Mouse (Mus musculus) testis, adult 2 months (tissue): ENCODE measurements around the gene Notch1. TPM values are rescaled to one million over a fixed set of nuclear protein-coding genes. Genes with fewer than 3 reads are reported as not detected.
A peak's percentile ranks its signal among the peaks of the same experiment; 100 is the strongest.

Experiments
- H3K27ac ChIP-seq: fragments of 200-500 bp; 2 replicates; pipeline ENCODE4 v1.5.1; 2012; ENCODE audit warnings: low read depth, low read length; ENCODE audit not compliant: control insufficient read depth, insufficient read depth
- H3K27me3 ChIP-seq: fragments of 200-500 bp; 2 replicates; pipeline ENCODE4 v1.6.1; 2012; ENCODE audit warnings: mild to moderate bottlenecking, low read length, moderate library complexity; ENCODE audit not compliant: control insufficient read depth, insufficient read depth
- H3K36me3 ChIP-seq: fragments of 200-500 bp; 2 replicates; pipeline ENCODE4 v1.6.1; 2012; ENCODE audit warnings: mild to moderate bottlenecking, low read length; ENCODE audit not compliant: control insufficient read depth, insufficient read depth
- H3K4me1 ChIP-seq: fragments of 200-500 bp; 2 replicates; pipeline ENCODE4 v1.6.1; 2012; ENCODE audit warnings: low read length; ENCODE audit not compliant: control insufficient read depth, insufficient read depth
- H3K4me3 ChIP-seq: fragments of 200-500 bp; 2 replicates; pipeline ENCODE4 v1.5.1; 2012; ENCODE audit warnings: low read depth, mild to moderate bottlenecking, low read length, moderate library complexity, mixed read lengths; ENCODE audit not compliant: control insufficient read depth
- CTCF ChIP-seq: fragments of 200-500 bp; IDR thresholded peaks from 2 replicates; pipeline ENCODE4 v1.5.1; 2012; ENCODE audit warnings: low read depth, mild to moderate bottlenecking, inconsistent platforms, low read length, moderate library complexity; ENCODE audit not compliant: control insufficient read depth, insufficient read depth, insufficient replicate concordance
- POLR2A ChIP-seq: fragments of 200-500 bp; IDR thresholded peaks from 2 replicates; pipeline ENCODE4 v1.6.1; 2012; ENCODE audit warnings: low read depth, mild to moderate bottlenecking, inconsistent platforms, low read length, moderate library complexity; ENCODE audit not compliant: control insufficient read depth
- polyA plus RNA-seq: library from polyadenylated mRNA; depleted of rRNA; stranded (reverse); fragments of >200 nt; gene quantifications from 2 replicates; pipeline ENCODE4 v1.2.3, GENCODE M21; 2012

Gene Notch1
- polyA plus RNA-seq, 1 experiment: 3.0 TPM

GRCm38 (mm10) chr2:26504772-26505480, 11.5 kb downstream of the Notch1 start:
- Histone ChIP-seq H3K27me3 (no peaks in the 10 kb centered on the region; the same call in 1 of the 2 replicates), H3K4me3 (no peak overlapping the region), H3K36me3 (no peaks in the 10 kb centered on the region), H3K4me1 (peaks cover 20% of the 10 kb centered on the region), H3K27ac (no peak overlapping the region)
- TF ChIP-seq CTCF (no peak), POLR2A (no peak)

GRCm38 (mm10) chr2:26503661-26504575, 12.5 kb downstream of the Notch1 start:
- TF ChIP-seq POLR2A (no peak), CTCF (no peak)
- Histone ChIP-seq H3K4me3 (peak overlapping the region; percentile 77), H3K27ac (no peak overlapping the region), H3K4me1 (peaks cover 20% of the 10 kb centered on the region), H3K27me3 (no peaks in the 10 kb centered on the region; the same call in 1 of the 2 replicates), H3K36me3 (no peaks in the 10 kb centered on the region)

GRCm38 (mm10) chr2:26502863-26503631, 13.4 kb downstream of the Notch1 start:
- Histone ChIP-seq H3K36me3 (no peaks in the 10 kb centered on the region), H3K27ac (no peak overlapping the region), H3K4me1 (peaks cover 20% of the 10 kb centered on the region), H3K4me3 (peak overlapping the region; percentile 77), H3K27me3 (no peaks in the 10 kb centered on the region; the same call in 1 of the 2 replicates)
- TF ChIP-seq CTCF (no peak), POLR2A (no peak)

DNA sequence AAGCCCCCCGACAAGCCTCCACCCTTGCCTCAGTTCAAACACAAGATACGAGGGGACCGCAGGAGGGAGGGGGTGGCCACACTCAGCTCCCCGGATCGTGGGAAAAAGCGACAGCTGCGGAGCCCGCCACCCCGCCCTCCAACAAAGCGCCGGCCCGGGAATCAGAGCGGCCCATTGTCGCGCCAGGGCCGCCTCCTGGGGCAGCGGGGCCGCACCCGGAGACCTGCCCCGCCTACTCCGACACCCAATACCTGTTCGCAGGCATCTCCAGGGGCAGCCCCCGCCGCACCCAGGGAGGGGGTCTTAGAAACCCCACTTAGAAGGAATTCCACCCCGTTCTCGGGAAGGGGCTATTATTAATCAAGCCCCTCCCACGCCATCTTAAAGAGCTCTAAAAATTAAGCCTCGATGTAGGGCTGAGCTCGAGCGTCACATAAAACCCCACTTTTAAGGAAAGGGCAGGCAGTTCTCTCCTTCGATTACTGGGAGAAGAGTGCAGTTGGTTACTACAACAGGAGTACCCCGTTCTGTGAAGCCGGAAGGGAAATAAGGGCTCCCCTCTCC, 14.1 kb downstream of the Notch1 start:
- Histone ChIP-seq H3K4me1 (peaks cover 18% of the 10 kb centered on the region), H3K27me3 (no peaks in the 10 kb centered on the region; the same call in 1 of the 2 replicates), H3K27ac (no peak overlapping the region), H3K4me3 (peak overlapping the region; percentile 77), H3K36me3 (no peaks in the 10 kb centered on the region)
- TF ChIP-seq CTCF (no peak), POLR2A (no peak)

GRCm38 (mm10) chr2:26501651-26502141, 14.8 kb downstream of the Notch1 start:
- no peaks in the 10 kb centered on the region for H3K36me3 ChIP-seq
- TF ChIP-seq POLR2A (no peak), CTCF (no peak)
- H3K27me3 ChIP-seq: no peaks in the 10 kb centered on the region; the same call in 1 of the 2 replicates
- H3K4me3 ChIP-seq: peak overlapping the region; percentile 77
- peaks cover 17% of the 10 kb centered on the region for H3K4me1 ChIP-seq
- no peak overlapping the region for H3K27ac ChIP-seq

- Histone ChIP-seq H3K27me3 (no peaks in the 10 kb centered on the region; the same call in 1 of the 2 replicates), H3K4me3 (no peak overlapping the region)
Measured at GRCm38 (mm10) chr2:26500599-26501370, 15.7 kb downstream of the Notch1 start.

More at GRCm38 (mm10) chr2:26500599-26501370, 15.7 kb downstream of the Notch1 start:
- peak overlapping the region; percentile 19; the same call in 1 of the 2 replicates for H3K27ac ChIP-seq
- H3K4me1 ChIP-seq: peaks cover 15% of the 10 kb centered on the region
- H3K36me3 ChIP-seq: no peaks in the 10 kb centered on the region
- TF ChIP-seq CTCF (no peak), POLR2A (no peak)
